Mouse (Mus musculus) layer of hippocampus, adult 8-10 months (tissue): ENCODE results near the gene Col28a1. TPM values are rescaled to one million over a fixed set of nuclear protein-coding genes. Genes with fewer than 3 reads are reported as not detected.

Experiments used
- DNase-seq, 2 experiments: peaks; one replicate each; pipeline ENCODE4 v3.0.0; 2022; ENCODE audit warnings: low spot score in 2 of 2
- total RNA-seq, 4 experiments: library from RNA; stranded (reverse); gene quantifications; 2 replicates each; pipeline ENCODE4 v1.2.4; 2022

Gene Col28a1
- total RNA-seq, 4 experiments from 2014 or later: 0.45 to 0.87 (median 0.54) TPM

- DNase-seq: no peak
Observed at GRCm38 (mm10) chr6:8119116-8119515, 73.3 kb downstream of the Col28a1 start.

GRCm38 (mm10) chr6:8118577-8118976 is 73.8 kb downstream of the Col28a1 start:
- DNase-seq: no peak

GRCm38 (mm10) chr6:8105870-8106706 is 86.3 kb downstream of the Col28a1 start:
- no peak for DNase-seq

- DNase-seq: no peak
Observed at GRCm38 (mm10) chr6:8101224-8101623, 91.2 kb downstream of the Col28a1 start.

- no peak for DNase-seq
Observed at GRCm38 (mm10) chr6:8095856-8096255, 96.6 kb downstream of the Col28a1 start.

- no peak for DNase-seq
Observed at GRCm38 (mm10) chr6:8094160-8094953, 98.1 kb downstream of the Col28a1 start.

GRCm38 (mm10) chr6:8093556-8093955 is 98.9 kb downstream of the Col28a1 start:
- DNase-seq: no peak

- DNase-seq: no peak
Observed at GRCm38 (mm10) chr6:8086847-8087246, 105.6 kb downstream of the Col28a1 start.

GRCm38 (mm10) chr6:8084806-8085205 is 107.6 kb downstream of the Col28a1 start:
- no peak for DNase-seq

- DNase-seq: no peak
Observed at GRCm38 (mm10) chr6:8083196-8083595, 109.2 kb downstream of the Col28a1 start.

GRCm38 (mm10) chr6:8077572-8078146 is 114.8 kb downstream of the Col28a1 start:
- no peak for DNase-seq

GRCm38 (mm10) chr6:8074914-8075313 is 117.5 kb downstream of the Col28a1 start:
- DNase-seq: no peak

- no peak for DNase-seq
Observed at GRCm38 (mm10) chr6:8068979-8069378, 123.4 kb downstream of the Col28a1 start.

- no peak for DNase-seq
Observed at GRCm38 (mm10) chr6:8068394-8068793, 124.0 kb downstream of the Col28a1 start.

- no peak for DNase-seq
Observed at GRCm38 (mm10) chr6:8067124-8067523, 125.3 kb downstream of the Col28a1 start.

- peak; percentile 9 to 34 for DNase-seq
Observed at GRCm38 (mm10) chr6:8066208-8066607, 126.2 kb downstream of the Col28a1 start.

GRCm38 (mm10) chr6:8059199-8059598 is 133.2 kb downstream of the Col28a1 start:
- DNase-seq: no peak

- no peak for DNase-seq
Observed at GRCm38 (mm10) chr6:8048216-8048615, 144.2 kb downstream of the Col28a1 start.

- no peak for DNase-seq
Observed at GRCm38 (mm10) chr6:8046446-8046845, 146.0 kb downstream of the Col28a1 start.

GRCm38 (mm10) chr6:8045825-8046224 is 146.6 kb downstream of the Col28a1 start:
- no peak for DNase-seq

- DNase-seq: no peak
Observed at GRCm38 (mm10) chr6:8028711-8029110, 163.7 kb downstream of the Col28a1 start.
